Mouse (Mus musculus): ENCODE data around the gene Olfr836. TPM values are rescaled to one million over a fixed set of nuclear protein-coding genes. Genes with fewer than 3 reads are reported as not detected.
"Not testable (repeated sequence)": the region's sequence is repeated elsewhere in the genome, so short reads cannot be mapped to it uniquely, and the experiment has no call there.

Olfr836 gene
- not detected in 2 replicates for polyA plus RNA-seq (2015; fragmentation: Nextera tagmentation; extraction: Ambion mirVana)

GRCm38 (mm10) chr9:19120082-19120481 is at the start of gene Olfr836:
Olfr836 (plus strand) TSS chr9:19120382.
- H3K27ac ChIP-seq (ENCODE audit: low read length): no peak within 1 kb of the TSS
- no peaks in the 10 kb centered on the region for H3K9me3 ChIP-seq (replicated peaks; ENCODE audit: control insufficient read depth, low read length)
- ATAC-seq (ENCODE audit: insufficient read depth, low FRiP score): no peak
- no peaks in the 10 kb centered on the region for H3K27me3 ChIP-seq (ENCODE audit: control insufficient read depth, insufficient read depth, low read length)
- H3K4me3 ChIP-seq (replicated peaks; ENCODE audit: low read length): no peak within 1 kb of the TSS
- no peaks in the 10 kb centered on the region for H3K36me3 ChIP-seq (ENCODE audit: control insufficient read depth, insufficient read depth, low read length)
- no peak within 1 kb of the TSS for H3K9ac ChIP-seq (ENCODE audit: low read length)
- no peak within 1 kb of the TSS for H3K4me2 ChIP-seq (ENCODE audit: low read depth, low read length)
- H3K4me1 ChIP-seq (ENCODE audit: control insufficient read depth, insufficient read depth, low read length): no peaks in the 10 kb centered on the region

GRCm38 (mm10) chr9:19084986-19085385 is 35.2 kb upstream of the Olfr836 start:
- no peaks in the 10 kb centered on the region; the same call in none of the 2 replicates for H3K9me3 ChIP-seq (replicated peaks; ENCODE audit: control insufficient read depth, low read length)
- no peak overlapping the region for H3K9ac ChIP-seq (ENCODE audit: low read length)
- no peaks in the 10 kb centered on the region for H3K4me1 ChIP-seq (ENCODE audit: control insufficient read depth, insufficient read depth, low read length)
- 33% methylated on average over 3 of the region's 3 CpGs for WGBS
- H3K27me3 ChIP-seq (ENCODE audit: control insufficient read depth, insufficient read depth, low read length): no peaks in the 10 kb centered on the region
- H3K4me2 ChIP-seq (ENCODE audit: low read depth, low read length): no peak overlapping the region
- no peaks in the 10 kb centered on the region for H3K36me3 ChIP-seq (ENCODE audit: control insufficient read depth, insufficient read depth, low read length)
- no peak overlapping the region for H3K27ac ChIP-seq (ENCODE audit: low read length)
- H3K4me3 ChIP-seq (replicated peaks; ENCODE audit: low read length): no peak overlapping the region
- no peak for ATAC-seq (ENCODE audit: insufficient read depth, low FRiP score)

GRCm38 (mm10) chr9:19092889-19093753 is 27.1 kb upstream of the Olfr836 start:
- H3K4me2 ChIP-seq (ENCODE audit: low read depth, low read length); H3K27me3 ChIP-seq (ENCODE audit: control insufficient read depth, insufficient read depth, low read length); H3K36me3 ChIP-seq (ENCODE audit: control insufficient read depth, insufficient read depth, low read length); H3K4me1 ChIP-seq (ENCODE audit: control insufficient read depth, insufficient read depth, low read length); H3K27ac ChIP-seq (ENCODE audit: low read length); H3K4me3 ChIP-seq (replicated peaks; ENCODE audit: low read length); H3K9me3 ChIP-seq (replicated peaks; ENCODE audit: control insufficient read depth, low read length); H3K9ac ChIP-seq (ENCODE audit: low read length); ATAC-seq (ENCODE audit: insufficient read depth, low FRiP score): not testable (repeated sequence)
- WGBS: 52% methylated on average over 6 of the region's 6 CpGs

GRCm38 (mm10) chr9:19097286-19097685 is 22.9 kb upstream of the Olfr836 start:
- Histone ChIP-seq H3K9ac (ENCODE audit: low read length) (no peak overlapping the region), H3K9me3 (replicated peaks; ENCODE audit: control insufficient read depth, low read length) (no peaks in the 10 kb centered on the region; the same call in 1 of the 2 replicates), H3K4me1 (ENCODE audit: control insufficient read depth, insufficient read depth, low read length) (no peaks in the 10 kb centered on the region), H3K27ac (ENCODE audit: low read length) (no peak overlapping the region), H3K4me2 (ENCODE audit: low read depth, low read length) (no peak overlapping the region), H3K27me3 (ENCODE audit: control insufficient read depth, insufficient read depth, low read length) (no peaks in the 10 kb centered on the region), H3K36me3 (ENCODE audit: control insufficient read depth, insufficient read depth, low read length) (no peaks in the 10 kb centered on the region), H3K4me3 (replicated peaks; ENCODE audit: low read length) (no peak overlapping the region)
- 88% methylated on average over 4 of the region's 4 CpGs for WGBS
- ATAC-seq (ENCODE audit: insufficient read depth, low FRiP score): no peak

- WGBS: 72% methylated on average over 1 of the region's 1 CpGs
- no peaks in the 10 kb centered on the region for H3K9me3 ChIP-seq (replicated peaks; ENCODE audit: control insufficient read depth, low read length)
- no peak within 1 kb of the TSS for H3K9ac ChIP-seq (ENCODE audit: low read length)
- no peaks in the 10 kb centered on the region for H3K27me3 ChIP-seq (ENCODE audit: control insufficient read depth, insufficient read depth, low read length)
- H3K4me1 ChIP-seq (ENCODE audit: control insufficient read depth, insufficient read depth, low read length): no peaks in the 10 kb centered on the region
- no peaks in the 10 kb centered on the region for H3K36me3 ChIP-seq (ENCODE audit: control insufficient read depth, insufficient read depth, low read length)
- H3K27ac ChIP-seq (ENCODE audit: low read length): no peak within 1 kb of the TSS
- no peak within 1 kb of the TSS for H3K4me2 ChIP-seq (ENCODE audit: low read depth, low read length)
- no peak for ATAC-seq (ENCODE audit: insufficient read depth, low FRiP score)
- H3K4me3 ChIP-seq (replicated peaks; ENCODE audit: low read length): no peak within 1 kb of the TSS
These were observed 15.8 kb downstream of the Olfr836 start, which contains the start of gene Olfr837 for GRCm38 (mm10) chr9:19136017-19136416. Olfr837 (plus strand) TSS chr9:19136317.

Other genes starting within 250 kb of the Olfr836 start
- not detected in 2 replicates for gene Olfr830, start 245.7 kb upstream of the Olfr836 start, polyA plus RNA-seq (2015; fragmentation: Nextera tagmentation; extraction: Ambion mirVana)
- gene Olfr832, start 183.3 kb upstream of the Olfr836 start, polyA plus RNA-seq (2015; fragmentation: Nextera tagmentation; extraction: Ambion mirVana): not detected in 2 replicates
- not detected in 2 replicates for gene Olfr834, start 132.4 kb upstream of the Olfr836 start, polyA plus RNA-seq (2015; fragmentation: Nextera tagmentation; extraction: Ambion mirVana)
- not detected in 2 replicates for gene Olfr835, start 87.6 kb upstream of the Olfr836 start, polyA plus RNA-seq (2015; fragmentation: Nextera tagmentation; extraction: Ambion mirVana)
- not detected in 2 replicates for gene Olfr837, start 15.9 kb downstream of the Olfr836 start, polyA plus RNA-seq (2015; fragmentation: Nextera tagmentation; extraction: Ambion mirVana)
- not detected in 2 replicates for gene Olfr839-ps1, start 56.9 kb downstream of the Olfr836 start, polyA plus RNA-seq (2015; fragmentation: Nextera tagmentation; extraction: Ambion mirVana)
- gene Olfr843, start 131.6 kb downstream of the Olfr836 start, polyA plus RNA-seq (2015; fragmentation: Nextera tagmentation; extraction: Ambion mirVana): not detected in 2 replicates
- gene Olfr844, start 196.0 kb downstream of the Olfr836 start, polyA plus RNA-seq (2015; fragmentation: Nextera tagmentation; extraction: Ambion mirVana): not detected in 2 replicates
- not detected in 2 replicates for gene Olfr845, start 216.1 kb downstream of the Olfr836 start, polyA plus RNA-seq (2015; fragmentation: Nextera tagmentation; extraction: Ambion mirVana)
- not detected in 2 replicates for gene Olfr846, start 243.6 kb downstream of the Olfr836 start, polyA plus RNA-seq (2015; fragmentation: Nextera tagmentation; extraction: Ambion mirVana)